In genomic region chr17:80563762-80564610, GRCm38 (mm10) we compare ENCODE assay signal across 10 mouse cellular contexts. TPM values are rescaled to one million over a fixed set of nuclear protein-coding genes. Genes with fewer than 3 reads are reported as not detected.
DNase-seq lines count a peak whose midpoint lies in the region; ATAC-seq and TF ChIP-seq lines count a peak whose summit lies in the region.
"Not testable (repeated sequence)": the region's sequence is repeated elsewhere in the genome, so short reads cannot be mapped to it uniquely, and the experiment has no call there.
"Had no signal": no experiment of that assay in that cellular context is flagged by ENCODE, and none has a peak within 500 bp of the region (broad histone marks: within the 10 kb centered on the region; RNA-seq: fewer than 3 reads in every experiment).

No protein-coding gene starts in this region.

- ATAC-seq in activated CD4-positive, CD25-positive, alpha-beta regulatory T cell, adult 4 months, result peak; percentile 64
- peak; percentile 8; the same call in 1 of the 2 replicates for ATAC-seq in granulocyte monocyte progenitor cell, adult 5-6 weeks (replicated peaks; ENCODE audit: poor library complexity, severe bottlenecking)
- ATAC-seq in liver, embryonic 14.5 days (ENCODE audit: insufficient read depth), result not testable (repeated sequence)

- H3K27ac ChIP-seq in liver, embryonic 14.5 days, result not testable (repeated sequence)
- H3K27ac ChIP-seq in macrophage, result peak overlapping the region; percentile 96
- H3K27ac ChIP-seq in small intestine, adult 2 months (ENCODE audit: insufficient read depth, low read depth, low read length), result peak overlapping the region; percentile 84

- H3K9me3 ChIP-seq in liver, embryonic 14.5 days (ENCODE audit: control insufficient read depth, low read length), result not testable (repeated sequence)

- H3K4me1 ChIP-seq in liver, embryonic 14.5 days (replicated peaks; ENCODE audit: control insufficient read depth in 2 of 2, insufficient read depth in 2 of 2, low read length in 1 of 2); small intestine, adult 2 months (ENCODE audit: control insufficient read depth, insufficient read depth, insufficient read length, low read length): not testable (repeated sequence)

- TF ChIP-seq POLR2A in small intestine, adult 2 months (IDR thresholded peaks at IDR 0.05; ENCODE audit: low read depth, low read length), result not testable (repeated sequence)

- H3K4me3 ChIP-seq in liver, embryonic 14.5 days (ENCODE audit: insufficient read depth in 1 of 2, low read depth in 2 of 2, low read length in 2 of 2), result peak overlapping the region; percentile 12 to 30; a peak in 2 of 4 replicates
- peak overlapping the region; percentile 82 for H3K4me3 ChIP-seq in macrophage (ENCODE audit: inconsistent target)
- peak overlapping the region; percentile 57 for H3K4me3 ChIP-seq in small intestine, adult 2 months (ENCODE audit: low read depth, low read length)

- not testable (repeated sequence) for TF ChIP-seq CTCF in liver, embryonic 14.5 days (IDR thresholded peaks at IDR 0.05; ENCODE audit: low read depth); small intestine, adult 2 months (IDR thresholded peaks at IDR 0.05; ENCODE audit: extremely low read depth, insufficient read length, insufficient replicate concordance, low read depth, low read length)

- 0 out of 2 replicates have a peak overlapping the region, but pooled peaks have one; percentile 4 for H3K4me2 ChIP-seq in liver, embryonic 14.5 days (ENCODE audit: low read depth)

- not testable (repeated sequence) for H3K36me3 ChIP-seq in liver, embryonic 14.5 days (replicated peaks; ENCODE audit: control insufficient read depth, insufficient read depth, low read depth); macrophage (ENCODE audit: inconsistent target); small intestine, adult 2 months (ENCODE audit: control insufficient read depth, insufficient read depth, low read length)

- intact Hi-C loops in heart, postnatal 36 days (cut with DNase I), result not testable (repeated sequence)

- peak; percentile 62 to 65 for DNase-seq in B cell, adult 2 months
- DNase-seq in heart, postnatal 36 days, result peak; percentile 13 to 22
- not testable (repeated sequence) for DNase-seq in liver, embryonic 14.5 days (ENCODE audit: low read depth in 3 of 3, low spot score in 3 of 3)
- DNase-seq in thymus, postnatal 0 days (ENCODE audit: low spot score), result peak; percentile 67

- 69% methylated on average over 27 of the region's 27 CpGs for WGBS in liver, embryonic 14.5 days (ENCODE audit: insufficient replicate concordance)
- 26% methylated on average over 26 of the region's 27 CpGs for WGBS in macrophage (ENCODE audit: missing documents)
- WGBS in small intestine, adult 2 months, result 88% methylated on average over 27 of the region's 27 CpGs

- H3K79me2 ChIP-seq in macrophage (ENCODE audit: inconsistent target), result peaks cover 18% of the 10 kb centered on the region

- not testable (repeated sequence) for TF ChIP-seq EP300 in liver, embryonic 14.5 days (IDR thresholded peaks at IDR 0.05; ENCODE audit: low read depth)

- H3K9ac ChIP-seq in liver, embryonic 14.5 days (replicated peaks), result not testable (repeated sequence)

- H3K27me3 ChIP-seq in liver, embryonic 14.5 days (ENCODE audit: control insufficient read depth, insufficient read depth, low read length); small intestine, adult 2 months (ENCODE audit: control insufficient read depth, insufficient read depth, low read length): not testable (repeated sequence)

RNA-seq across cellular contexts. Expression of gene Cdkl4, which starts 13.6 kb away (rescaled TPM):
- polyA plus RNA-seq in activated CD4-positive, CD25-positive, alpha-beta regulatory T cell, adult 4 months (2017; shearing (Covaris generic)), result 1 to 10 TPM in 1 of 2 experiments, under 1 TPM in 1; 0.57 to 1.1 TPM
- 1.1 TPM in 1 of 2 replicates, not detected in the other for total RNA-seq in granulocyte monocyte progenitor cell, adult 5-6 weeks (2014; fragmentation: Nextera tagmentation)
- total RNA-seq in granulocyte monocyte progenitor cell, adult 5-6 weeks (2017), result 0.67 TPM in 1 of 2 replicates, not detected in the other
- total RNA-seq in heart, postnatal 36 days (2021), result under 1 TPM in 1 of 2 experiments, not detected in 1; 0.08 TPM
- 0.11 and 0.13 TPM in 2 replicates for polyA plus RNA-seq in liver, embryonic 14.5 days (2012; rRNA removed)
- polyA plus RNA-seq in liver, embryonic 14.5 days (2014; fragmentation: Nextera tagmentation; extraction: Ambion mirVana), result 0.09 TPM in 1 of 2 replicates, not detected in the other
- total RNA-seq in macrophage (2018; cell fraction: chromatin; rRNA removed), result under 1 TPM in 8 of 26 experiments, not detected in 18; 0.16 to 0.40 (median 0.29) TPM
- total RNA-seq in macrophage (2018; cell fraction: cytosol; rRNA removed), result under 1 TPM in 25 of 26 experiments, not detected in 1; 0.04 to 0.23 (median 0.10) TPM
- under 1 TPM in 9 of 26 experiments, not detected in 17; 0.14 to 0.89 (median 0.29) TPM for total RNA-seq in macrophage (2018; cell fraction: nucleus; rRNA removed)
- polyA plus RNA-seq in macrophage (2018), result 0.09 to 0.21 TPM (median 0.15 TPM) in 3 replicates
- polyA plus RNA-seq in small intestine, adult 2 months (2012; rRNA removed), result 0.03 TPM in 1 of 2 replicates, not detected in the other
- polyA plus RNA-seq in thymus, postnatal 0 days (2015; fragmentation: Nextera tagmentation; extraction: Ambion mirVana), result 0.32 and 0.36 TPM in 2 replicates
- total RNA-seq: common myeloid progenitor, adult 5-6 weeks had no signal
- polyA plus RNA-seq: C2C12 had no signal

Comparison
In these comparisons a context has a peak if more than half of its experiments do, and no peak if none do; other contexts are left out.
1. H3K4me3 ChIP-seq: peak in every context shown above with its lines; median percentile 82 in macrophage; 57 in small intestine, adult 2 months; 21 in liver, embryonic 14.5 days.